Mouse (Mus musculus): Measurements from ENCODE around the gene Chp1.
"Not testable (repeated sequence)": the region's sequence is repeated elsewhere in the genome, so short reads cannot be mapped to it uniquely, and the experiment has no call there.

The Chp1 gene

DNA sequence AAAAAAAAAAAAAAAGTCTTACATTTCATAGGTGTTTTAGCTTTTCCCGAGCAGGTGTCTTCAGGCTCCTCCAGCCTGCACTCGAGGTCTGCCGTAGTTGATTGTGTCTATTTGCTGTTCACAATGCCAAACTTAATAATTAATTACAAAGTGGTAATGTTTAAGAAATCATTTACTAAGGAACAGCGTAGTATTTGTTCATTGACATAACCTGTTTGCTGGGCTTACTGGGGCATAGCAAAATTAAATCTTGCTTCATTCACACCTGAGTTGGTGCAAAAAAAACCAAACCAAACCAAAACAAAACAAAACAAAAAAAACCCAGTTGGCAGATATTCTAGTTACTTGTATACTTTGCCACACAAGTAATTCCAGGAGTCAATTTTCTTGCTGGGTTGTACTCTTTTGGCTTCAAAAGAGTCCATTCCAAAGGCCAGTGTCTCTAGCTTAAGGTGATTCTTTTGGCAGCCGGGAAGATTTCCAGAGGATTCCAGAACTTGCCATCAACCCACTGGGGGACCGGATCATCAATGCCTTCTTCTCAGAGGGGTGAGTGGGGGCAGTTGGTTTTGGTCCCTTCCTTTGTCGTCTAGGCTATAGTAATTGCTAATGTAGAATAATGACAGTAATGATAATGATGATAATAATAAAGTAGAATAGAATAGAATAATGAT, 18.8 kb downstream of the Chp1 start:
- no peak for DNase-seq

DNA sequence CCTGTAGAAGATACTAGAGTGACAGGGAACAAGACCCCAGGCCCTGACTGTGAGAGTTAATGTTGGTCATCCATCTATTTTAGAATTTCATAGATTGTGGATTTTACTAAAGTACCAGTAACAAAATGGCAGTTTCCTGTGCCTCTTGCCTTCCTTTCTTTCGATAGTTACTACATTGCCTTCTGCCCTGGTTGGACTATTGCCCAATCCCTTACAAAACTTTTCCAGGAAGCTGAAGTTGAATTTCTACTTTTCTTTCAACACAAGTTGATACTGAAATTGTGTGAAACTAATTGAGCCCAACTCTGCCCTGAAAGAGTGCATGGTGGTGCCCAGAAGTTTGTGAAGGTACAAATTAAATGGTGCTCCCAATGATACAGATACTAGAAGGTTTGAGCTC, 25.0 kb downstream of the Chp1 start:
- DNase-seq: no peak

DNA sequence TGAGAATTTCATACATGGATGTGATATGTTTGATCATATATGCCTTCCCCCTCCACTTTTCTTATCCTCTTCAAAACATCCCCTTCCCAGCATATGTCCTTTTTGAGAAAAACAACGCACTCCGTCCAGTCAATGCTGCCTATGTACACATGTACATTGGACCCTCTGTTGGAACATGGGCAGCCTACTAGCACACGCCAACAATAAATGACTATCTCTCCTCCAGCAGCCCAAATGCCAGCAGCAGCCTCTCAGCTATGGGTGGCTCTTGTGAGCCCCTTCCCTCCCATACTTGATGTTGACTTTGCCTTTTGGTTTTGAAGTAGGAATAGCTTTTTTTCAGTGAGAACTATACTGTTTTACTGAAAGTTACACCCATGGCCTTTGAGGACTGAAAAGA, 34.1 kb downstream of the Chp1 start:
- DNase-seq: no peak

DNA sequence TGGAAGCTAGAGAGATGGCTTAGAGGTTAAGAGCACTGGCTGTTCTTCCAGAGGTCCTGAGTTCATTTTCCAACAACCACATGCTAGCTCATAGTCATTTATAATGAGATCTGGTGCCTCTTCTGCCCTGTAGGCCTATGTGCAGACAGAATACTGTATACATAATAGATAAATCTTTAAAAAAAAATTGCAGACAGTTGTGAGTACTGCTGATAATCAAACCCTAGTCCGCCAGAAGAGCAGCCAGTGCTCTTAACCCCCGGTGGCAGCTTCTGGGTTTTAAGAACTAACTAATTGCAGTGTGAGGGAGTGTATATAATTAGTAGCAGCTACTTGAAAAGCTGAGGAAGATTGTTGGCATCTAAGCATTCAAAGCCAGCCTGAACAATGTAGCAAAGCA, 35.9 kb downstream of the Chp1 start:
- DNase-seq: no peak

DNA sequence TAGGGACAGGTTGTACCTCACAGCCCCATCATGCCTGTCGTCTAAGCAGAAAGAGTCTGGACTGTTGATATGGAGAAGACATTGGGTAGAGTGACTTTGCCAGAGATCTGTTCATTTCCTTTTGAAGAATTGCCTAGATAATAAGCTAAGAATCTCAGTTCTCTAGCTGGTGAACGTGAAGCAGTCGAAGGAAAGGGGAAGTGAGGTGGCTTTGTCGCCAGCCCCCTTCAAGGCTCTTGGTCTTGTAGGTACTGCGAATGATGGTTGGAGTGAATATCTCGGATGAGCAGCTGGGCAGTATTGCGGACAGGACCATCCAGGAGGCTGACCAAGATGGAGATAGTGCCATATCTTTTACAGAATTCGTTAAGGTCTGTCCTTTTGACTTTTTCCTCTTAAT, 36.8 kb downstream of the Chp1 start:
- DNase-seq: no peak

DNA sequence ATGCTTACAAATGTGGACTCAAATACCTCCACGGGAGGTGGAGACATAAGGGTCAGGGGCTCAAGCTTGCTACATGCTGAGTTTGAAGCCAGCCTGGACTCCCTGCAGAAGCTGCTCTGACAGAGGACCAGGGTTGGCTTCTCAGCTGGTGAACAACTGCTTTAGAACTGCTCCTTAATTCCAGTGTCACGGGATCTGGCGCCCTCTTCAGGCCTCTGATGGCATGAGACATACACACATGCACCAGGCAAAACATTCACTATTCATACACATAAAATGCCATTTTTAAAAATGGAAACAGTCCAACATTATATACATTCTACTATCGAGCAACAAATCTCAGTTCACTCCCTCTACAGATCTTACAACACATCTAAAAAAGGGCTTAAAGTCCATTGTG, 39.9 kb downstream of the Chp1 start:
- DNase-seq: peak; percentile 42 to 53

DNA sequence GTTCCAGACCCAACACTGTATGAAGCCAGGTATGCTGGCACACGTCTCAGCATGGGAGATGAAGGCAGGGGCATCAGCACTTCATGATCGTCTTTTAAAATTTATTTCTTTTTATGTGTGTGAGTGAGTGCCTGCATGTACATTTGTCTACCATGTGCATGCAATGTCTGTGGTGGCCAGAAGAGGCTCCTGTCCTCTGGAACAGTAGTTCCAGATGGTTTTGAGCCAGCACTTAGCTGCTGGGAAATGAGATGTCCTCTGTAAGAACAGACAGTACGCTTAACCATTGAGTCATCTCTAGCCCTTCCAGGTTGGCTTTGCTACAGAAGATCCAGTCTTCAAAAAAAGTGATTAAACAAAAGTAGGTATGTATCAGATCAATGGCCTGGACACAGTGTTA, 43.8 kb downstream of the Chp1 start:
- no peak for DNase-seq

DNA sequence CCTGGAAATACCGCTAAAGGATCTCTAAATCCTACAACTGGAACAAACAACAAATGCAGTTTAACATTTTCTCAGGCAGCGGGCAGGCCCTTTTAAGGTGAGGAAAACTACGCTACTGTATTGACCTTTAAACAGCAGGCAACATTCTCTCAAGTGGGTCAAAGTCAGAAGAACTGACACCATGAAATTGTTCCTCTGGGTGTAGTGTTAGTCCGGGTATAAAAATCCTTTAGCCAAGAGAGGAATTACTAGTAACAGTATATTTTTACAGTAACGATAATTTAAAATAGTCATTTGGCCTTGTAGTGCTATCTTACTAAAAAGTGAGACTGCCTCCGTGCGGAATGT, 46.2 kb downstream of the Chp1 start:
- DNase-seq: peak in 1 of 2 experiments; percentile 20

DNA sequence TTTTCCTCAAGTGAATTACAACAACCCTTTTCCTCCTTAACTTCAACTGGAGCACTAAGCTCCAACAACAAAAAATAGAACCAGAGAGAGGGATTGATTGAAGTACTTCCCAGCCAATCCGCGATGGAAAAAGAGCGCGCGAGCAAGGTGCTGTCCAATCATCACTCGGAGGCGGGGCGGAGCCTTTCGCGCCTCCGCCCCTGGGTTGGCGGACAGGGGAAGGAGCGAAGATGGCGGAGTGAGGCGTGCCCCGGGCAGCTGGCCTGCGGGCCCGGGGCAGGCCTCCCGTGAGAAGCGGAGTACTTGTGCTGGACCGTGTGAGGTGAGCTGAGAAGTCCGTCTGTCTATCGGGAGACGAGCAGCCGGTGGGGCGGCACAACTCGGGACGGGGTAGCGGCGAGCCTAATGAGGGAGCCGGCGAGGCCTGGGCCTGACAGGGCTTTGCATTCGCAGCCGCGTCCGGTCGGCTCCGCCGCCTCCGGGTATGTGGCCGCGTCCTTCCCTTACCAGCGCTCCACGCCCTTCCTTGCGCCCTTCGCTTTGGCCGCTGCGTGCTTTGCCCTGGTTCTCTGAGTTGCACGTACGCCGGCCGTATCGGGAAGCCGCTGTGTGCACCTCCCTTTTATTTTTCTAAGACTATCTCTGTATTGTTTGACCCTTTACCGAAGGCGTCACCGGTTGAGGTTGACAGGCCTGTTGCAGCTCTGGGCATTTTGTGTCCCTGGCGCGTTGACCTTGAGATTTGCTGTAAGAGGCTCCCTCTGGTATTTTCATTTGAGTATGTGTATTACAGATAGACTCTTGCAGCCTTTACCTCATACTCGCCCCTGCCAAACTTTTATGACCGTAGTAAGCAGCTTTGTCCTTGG, 46.9 kb downstream of the Chp1 start:
- DNase-seq: peak; percentile 95 to 99

DNA sequence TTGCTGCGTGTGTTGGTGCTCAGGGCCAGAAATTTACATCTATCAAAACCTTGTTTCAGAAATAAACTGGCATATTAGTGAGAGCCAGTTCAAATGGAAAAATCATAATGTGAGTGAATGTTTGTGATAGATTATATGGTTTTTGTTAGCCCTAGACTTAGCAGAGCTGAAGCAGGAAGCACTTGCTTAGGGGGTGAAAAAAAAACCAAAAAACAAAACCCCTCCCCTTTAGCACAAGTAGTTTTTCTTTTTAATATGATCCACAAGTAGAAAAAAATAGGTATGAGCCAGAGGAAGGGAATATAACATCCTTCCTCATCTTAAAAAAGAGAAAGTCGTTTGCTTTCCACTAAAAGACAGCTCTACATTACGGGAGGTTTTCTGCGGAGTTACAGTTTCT, 47.8 kb downstream of the Chp1 start:
- no peak for DNase-seq

DNA sequence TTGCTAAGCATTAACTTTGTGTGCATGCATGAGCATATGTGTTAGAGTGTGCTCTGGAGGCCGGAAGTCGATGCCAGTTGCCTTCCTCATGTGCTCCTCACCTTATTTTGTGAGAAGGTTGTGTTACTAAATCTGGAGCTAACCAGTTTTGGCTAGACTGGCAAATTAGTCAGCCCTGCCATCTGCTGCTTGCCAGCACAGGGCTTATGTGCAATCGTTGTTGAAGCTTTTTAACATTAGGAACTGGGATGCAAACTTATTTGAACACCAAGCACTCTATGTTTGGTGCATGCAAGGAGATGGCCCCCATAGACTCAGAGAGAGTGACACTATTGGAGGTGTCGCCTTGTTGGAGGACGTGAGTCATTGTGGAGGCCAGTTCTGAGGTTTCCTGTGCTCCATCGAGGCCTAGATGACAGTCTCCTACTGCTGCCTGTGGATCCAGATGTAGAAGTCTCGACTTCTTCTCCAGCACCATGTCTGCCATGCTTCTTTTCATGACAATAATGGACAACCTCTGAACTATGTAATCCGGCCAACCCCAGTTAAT, 49.4 kb downstream of the Chp1 start:
- peak; percentile 30 to 47 for DNase-seq

DNA sequence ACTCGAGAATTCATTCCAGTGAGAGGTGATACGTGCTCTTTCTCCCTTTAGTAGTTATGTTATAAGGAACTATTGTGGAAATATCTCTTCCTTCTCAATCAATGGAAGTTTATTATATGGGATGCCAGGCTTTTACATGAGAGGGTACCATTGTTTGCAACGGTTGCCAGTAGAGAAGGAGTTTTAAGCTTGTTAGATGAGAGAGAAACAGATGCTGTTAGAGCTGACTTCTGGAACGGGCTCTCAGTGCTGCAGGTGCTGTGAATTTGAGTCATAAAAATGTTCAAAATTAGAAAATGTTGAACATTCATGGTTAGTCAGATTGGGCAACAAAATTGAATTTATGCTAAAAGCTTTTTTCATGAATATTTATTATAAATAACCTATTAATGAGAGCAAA, 53.5 kb downstream of the Chp1 start:
- DNase-seq: no peak

DNA sequence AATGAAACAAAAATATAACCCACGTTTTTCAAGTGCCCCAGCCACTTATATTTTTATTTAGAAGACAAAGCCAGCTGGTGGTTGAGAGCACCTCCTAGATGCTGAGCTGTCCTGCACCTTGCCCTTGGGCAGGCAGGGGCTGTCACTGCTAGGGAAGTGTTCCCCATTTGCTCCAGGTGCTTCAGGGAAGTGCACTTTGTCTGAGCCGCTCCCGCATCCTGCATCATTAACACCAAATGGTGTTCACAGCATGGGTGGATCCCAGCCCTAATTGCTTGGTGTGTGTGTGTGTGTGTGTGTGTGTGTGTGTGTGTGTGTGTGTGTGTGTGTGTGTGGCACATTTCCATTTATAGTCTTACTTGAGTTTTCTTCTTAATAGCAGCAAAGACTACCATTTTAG, 54.1 kb downstream of the Chp1 start:
- peak; percentile 25 to 26 for DNase-seq

DNA sequence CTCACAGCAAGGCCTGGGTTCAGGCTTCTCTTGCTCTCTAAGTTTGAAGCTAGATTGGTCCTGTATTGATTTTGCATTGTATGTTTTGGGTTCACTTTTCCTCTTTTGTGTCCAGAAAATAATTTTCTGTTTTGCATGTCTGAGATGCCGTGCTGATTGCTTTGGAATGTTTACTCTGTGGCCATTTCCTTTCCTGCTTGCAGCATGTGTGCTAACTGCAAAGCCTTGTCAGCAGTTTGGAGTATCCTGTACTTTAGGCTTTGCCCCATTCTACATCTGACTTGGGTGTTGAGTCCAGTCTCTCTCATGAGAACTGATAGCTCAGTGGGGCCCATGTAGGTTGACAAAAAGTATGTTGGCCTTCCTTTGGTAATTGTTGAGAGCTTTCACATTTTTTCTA, 55.0 kb downstream of the Chp1 start:
- DNase-seq: no peak

DNA sequence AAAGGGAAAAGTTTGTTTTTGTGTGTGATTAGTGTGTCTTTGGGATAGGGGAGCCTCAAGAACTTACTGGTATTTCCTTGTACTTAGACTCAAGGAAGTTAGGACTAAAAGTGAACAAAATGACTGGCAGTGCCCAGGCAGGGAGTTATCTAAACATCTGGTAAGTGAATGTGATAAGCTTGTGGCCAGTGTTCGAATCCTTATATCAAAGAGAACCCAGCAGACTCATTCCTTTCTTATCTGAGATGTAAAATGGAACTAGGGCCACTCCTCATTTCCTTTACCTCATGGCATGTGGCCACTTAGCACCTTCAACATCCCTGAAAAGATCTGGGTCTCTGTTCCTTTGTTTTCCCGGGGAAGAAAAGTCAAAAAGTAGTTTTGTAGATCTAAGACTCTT, 56.4 kb downstream of the Chp1 start:
- DNase-seq: no peak

DNA sequence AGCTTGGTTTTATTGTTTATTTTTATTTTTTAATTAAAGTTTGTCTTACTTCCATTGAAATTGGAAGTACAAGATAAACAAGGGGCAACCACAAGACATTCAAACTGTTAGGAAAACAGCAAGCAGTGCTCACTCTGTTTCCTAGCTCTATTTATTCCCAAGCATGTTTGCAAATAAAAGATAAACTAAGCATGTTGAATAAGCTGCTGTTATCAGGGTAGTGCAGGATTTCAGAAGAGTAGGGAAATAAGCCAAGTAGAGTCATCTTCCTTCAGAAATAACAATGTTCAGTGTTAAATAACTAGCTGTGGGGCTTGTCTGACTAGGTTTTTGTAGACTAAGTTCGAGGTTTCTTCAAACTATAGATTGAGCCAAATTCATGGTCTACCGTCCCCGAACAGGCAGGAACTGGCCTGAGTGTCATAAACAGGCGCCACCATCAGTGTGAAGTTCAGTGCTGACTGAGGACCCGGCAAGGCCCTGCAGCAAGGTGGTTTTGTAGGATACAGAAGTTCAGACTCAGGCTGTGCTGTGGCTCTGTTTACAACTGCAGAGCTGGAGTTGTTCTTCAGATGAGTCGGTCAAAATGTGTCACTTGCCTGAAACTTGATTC, 58.0 kb downstream of the Chp1 start:
- DNase-seq: no peak

DNA sequence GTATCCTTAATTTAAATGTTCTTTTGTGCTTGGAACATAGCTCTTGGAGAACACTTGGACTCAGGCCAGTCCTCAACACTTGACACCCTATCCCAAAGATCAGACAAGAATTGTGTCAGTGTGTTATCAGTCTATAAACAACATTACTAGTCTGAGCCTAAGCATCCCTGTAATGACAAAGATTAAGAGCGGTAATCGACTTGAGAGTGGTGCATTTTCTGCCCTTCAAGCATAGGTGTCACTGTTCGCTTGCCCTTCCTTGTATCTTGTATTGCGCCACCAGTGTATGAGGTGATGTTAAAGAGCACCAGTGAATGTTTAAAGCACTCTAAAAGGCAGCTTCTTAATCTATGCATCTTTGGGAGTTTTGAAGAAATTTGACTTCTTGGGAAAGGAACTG, 59.5 kb downstream of the Chp1 start:
- no peak for DNase-seq

DNA sequence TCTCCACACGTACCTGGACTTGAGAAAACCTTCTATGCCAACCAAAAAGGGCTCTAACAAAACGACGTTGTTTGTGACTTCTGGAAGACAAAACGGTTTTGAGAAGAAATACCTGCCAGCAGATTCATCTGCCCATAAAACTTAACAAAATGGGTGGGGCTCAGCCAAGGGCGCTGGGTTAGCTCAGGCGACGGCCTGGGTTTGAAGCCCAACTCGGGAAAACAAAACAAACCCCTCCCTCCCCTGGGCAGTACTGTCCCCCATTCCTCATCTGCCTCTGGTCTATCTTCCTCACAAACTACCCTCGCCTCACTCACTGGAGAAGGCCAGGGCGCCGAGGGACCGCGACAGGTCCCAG, 70.3 kb downstream of the Chp1 start:
- DNase-seq: no peak

DNA sequence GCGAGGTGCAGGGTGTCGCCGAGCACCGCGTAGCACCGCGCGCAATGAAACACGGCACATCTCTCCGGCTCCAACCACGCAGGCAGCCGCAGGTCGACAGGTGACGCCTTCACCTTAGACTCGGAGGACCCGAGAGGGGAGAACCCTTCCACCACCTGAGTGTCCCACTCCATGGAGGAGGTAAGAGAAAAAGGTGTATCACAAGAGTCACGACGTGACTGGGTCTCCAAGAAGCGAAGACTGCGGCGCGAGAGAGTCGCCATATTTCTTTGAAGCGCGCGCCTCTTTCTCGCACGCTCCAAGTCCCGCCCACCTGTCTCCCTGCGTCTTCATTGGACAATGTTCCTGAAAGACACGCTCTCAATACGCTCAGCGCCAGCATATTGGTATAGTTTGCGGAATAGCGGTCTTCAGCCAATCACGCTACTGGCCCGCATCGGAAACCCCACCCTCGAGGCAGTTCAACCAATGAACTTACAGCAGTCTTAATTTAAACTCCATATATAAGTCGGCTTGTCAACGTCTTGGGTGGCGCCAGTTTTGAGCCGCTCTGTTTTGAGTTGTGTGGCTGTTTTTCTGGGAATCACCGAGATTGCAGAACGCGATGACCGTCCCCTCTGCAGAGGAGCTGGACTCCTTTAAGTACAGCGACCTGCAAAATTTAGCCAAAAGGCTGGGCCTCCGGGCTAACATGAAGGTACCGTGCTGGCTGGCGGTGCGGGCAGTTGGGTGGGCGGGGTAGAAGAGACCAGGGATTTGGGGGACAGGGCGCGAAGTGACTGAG, 70.9 kb downstream of the Chp1 start, which contains the start of the genes Nusap1 and Oip5:
Gene Nusap1, plus strand, starts transcription at position 100 of the 784 bp plus-strand sequence.
Gene Oip5, minus strand, starts transcription at position 271 of the 784 bp plus-strand sequence.
- DNase-seq: peak; percentile 88 to 92

DNA sequence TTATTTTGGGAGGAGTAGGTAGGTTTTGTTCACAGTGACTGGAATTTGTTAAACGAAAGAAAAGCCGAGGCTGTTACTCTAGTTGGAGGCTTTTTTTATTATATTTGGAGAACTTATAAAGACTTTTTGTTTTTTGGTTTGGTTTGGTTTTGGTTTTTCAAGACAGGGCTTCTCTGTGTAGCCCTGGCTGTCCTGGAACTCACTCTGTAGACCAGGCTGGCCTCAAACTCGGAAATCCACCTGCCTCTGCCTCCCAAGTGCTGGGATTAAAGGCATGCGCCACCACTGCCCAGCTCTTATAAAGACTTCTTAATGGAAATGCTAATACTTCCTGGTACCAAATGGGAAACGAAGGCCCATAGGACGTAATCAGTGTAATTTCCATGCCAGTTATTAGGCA, 71.5 kb downstream of the Chp1 start:
- DNase-seq: not testable (repeated sequence)

DNA sequence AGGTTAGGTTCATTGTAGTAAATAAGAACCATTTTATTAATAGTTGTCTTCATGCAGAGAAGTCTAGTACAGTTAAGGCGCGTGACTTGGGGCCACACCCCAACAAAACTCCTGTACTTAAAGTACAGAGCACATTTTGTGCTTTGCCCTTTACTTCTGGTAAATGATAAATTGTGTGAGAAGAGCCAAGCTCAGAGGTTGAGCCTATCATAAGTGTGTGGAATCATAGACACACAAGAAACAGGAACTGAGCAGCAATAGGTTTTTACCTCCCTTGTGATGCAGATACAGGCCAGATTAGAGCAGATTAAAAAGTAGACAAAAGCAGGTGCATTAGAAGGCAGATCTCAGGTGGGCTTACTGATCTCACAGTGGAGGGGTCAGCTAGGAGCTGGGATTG, 73.8 kb downstream of the Chp1 start:
- no peak for DNase-seq

All from cerebellum, postnatal 36 days (tissue).